Mouse (Mus musculus): ENCODE results near the gene Rasgef1b. TPM values are rescaled to one million over a fixed set of nuclear protein-coding genes. Genes with fewer than 3 reads are reported as not detected.

Gene Rasgef1b
- polyA plus RNA-seq, 1 experiment from 2014 or later = 9.0 TPM

GRCm38 (mm10) chr5:99729931-99730330, 1.1 kb upstream of the Rasgef1b start:
- Histone ChIP-seq H3K4me1 (peaks cover 22% of the 10 kb centered on the region), H3K9me3 (replicated peaks) (no peaks in the 10 kb centered on the region), H3K36me3 (no peaks in the 10 kb centered on the region), H3K27ac (replicated peaks) (no peak overlapping the region), H3K27me3 (ENCODE audit: low read depth, poor library complexity, severe bottlenecking) (peaks cover 85% of the 10 kb centered on the region), H3K4me3 (0 out of 2 replicates have a peak overlapping the region, but pooled peaks have one; percentile 80)
- 68% methylated on average over 1 of the region's 1 CpGs for WGBS
- no peak for DNase-seq (ENCODE audit: low spot score)

- Histone ChIP-seq H3K27ac (replicated peaks) (peak overlapping the region; percentile 78; the same call in 1 of the 2 replicates), H3K4me3 (peak overlapping the region; percentile 80), H3K36me3 (no peaks in the 10 kb centered on the region), H3K9me3 (replicated peaks) (no peaks in the 10 kb centered on the region), H3K27me3 (ENCODE audit: low read depth, poor library complexity, severe bottlenecking) (peaks cover 90% of the 10 kb centered on the region), H3K4me1 (peaks cover 22% of the 10 kb centered on the region)
- DNase-seq (ENCODE audit: low spot score) = peak; percentile 58
- WGBS = 1% methylated on average over 18 of the region's 18 CpGs
Observed at GRCm38 (mm10) chr5:99729361-99729882, 557 bp upstream of the Rasgef1b start.

- peaks cover 85% of the 10 kb centered on the region for H3K27me3 ChIP-seq (ENCODE audit: low read depth, poor library complexity, severe bottlenecking)
- peak overlapping the region; percentile 80 for H3K4me3 ChIP-seq
- H3K4me1 ChIP-seq = peaks cover 22% of the 10 kb centered on the region
- H3K36me3 ChIP-seq = no peaks in the 10 kb centered on the region
- WGBS = under 1% methylated on average over 15 of the region's 15 CpGs
- H3K9me3 ChIP-seq (replicated peaks) = no peaks in the 10 kb centered on the region
- peak; percentile 28 for DNase-seq (ENCODE audit: low spot score)
- H3K27ac ChIP-seq (replicated peaks) = no peak overlapping the region
Observed at GRCm38 (mm10) chr5:99728027-99728451, 826 bp downstream of the Rasgef1b start.

DNA sequence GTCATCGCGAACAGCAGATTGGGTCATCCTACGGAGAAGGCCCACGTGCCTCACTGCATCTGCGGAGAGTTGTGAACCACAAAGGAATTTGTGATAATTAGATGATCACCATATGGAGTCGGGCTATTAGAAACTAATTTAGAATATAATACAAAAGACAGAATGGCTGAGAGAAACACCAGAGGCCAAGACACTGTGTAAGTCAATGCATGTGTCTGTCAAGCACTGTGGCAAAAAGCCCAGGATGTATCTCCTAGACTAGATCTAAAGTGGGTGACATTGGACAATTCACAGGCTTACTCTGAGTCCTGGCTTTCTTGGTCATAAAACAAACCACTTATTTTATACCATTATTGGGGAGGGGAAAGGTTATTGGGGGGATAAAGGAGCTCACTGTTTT, 4.9 kb downstream of the Rasgef1b start:
- 89% methylated on average over 6 of the region's 6 CpGs for WGBS
- Histone ChIP-seq H3K4me1 (peaks cover 14% of the 10 kb centered on the region), H3K36me3 (no peaks in the 10 kb centered on the region), H3K4me3 (no peak overlapping the region), H3K9me3 (replicated peaks) (no peaks in the 10 kb centered on the region), H3K27me3 (ENCODE audit: low read depth, poor library complexity, severe bottlenecking) (peaks cover 53% of the 10 kb centered on the region), H3K27ac (replicated peaks) (no peak overlapping the region)
- DNase-seq (ENCODE audit: low spot score) = no peak

DNA sequence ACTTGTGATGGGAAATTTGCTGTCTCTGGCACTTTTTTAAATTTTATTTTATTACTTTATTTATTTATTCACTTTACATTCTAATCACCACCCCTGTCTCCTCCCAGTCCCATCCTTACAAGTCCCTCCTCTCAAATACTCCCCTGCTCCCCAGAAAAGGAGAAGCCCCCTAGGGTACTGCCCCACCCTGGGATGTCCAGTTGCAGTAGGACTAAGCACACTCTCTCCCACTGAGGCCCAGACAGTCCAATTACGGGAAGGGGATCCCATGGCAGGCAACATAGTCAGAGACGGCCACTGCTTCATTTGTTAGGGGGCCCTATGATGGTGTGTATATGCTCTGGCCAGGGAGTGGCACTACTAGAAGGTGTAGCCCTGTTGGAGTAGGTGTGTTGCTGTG, 6.6 kb downstream of the Rasgef1b start:
- 87% methylated on average over 2 of the region's 2 CpGs for WGBS
- Histone ChIP-seq H3K4me3 (no peak overlapping the region), H3K9me3 (replicated peaks) (no peaks in the 10 kb centered on the region), H3K4me1 (no peaks in the 10 kb centered on the region), H3K27ac (replicated peaks) (no peak overlapping the region), H3K36me3 (no peaks in the 10 kb centered on the region), H3K27me3 (ENCODE audit: low read depth, poor library complexity, severe bottlenecking) (peaks cover 44% of the 10 kb centered on the region)
- DNase-seq (ENCODE audit: low spot score) = no peak

DNA sequence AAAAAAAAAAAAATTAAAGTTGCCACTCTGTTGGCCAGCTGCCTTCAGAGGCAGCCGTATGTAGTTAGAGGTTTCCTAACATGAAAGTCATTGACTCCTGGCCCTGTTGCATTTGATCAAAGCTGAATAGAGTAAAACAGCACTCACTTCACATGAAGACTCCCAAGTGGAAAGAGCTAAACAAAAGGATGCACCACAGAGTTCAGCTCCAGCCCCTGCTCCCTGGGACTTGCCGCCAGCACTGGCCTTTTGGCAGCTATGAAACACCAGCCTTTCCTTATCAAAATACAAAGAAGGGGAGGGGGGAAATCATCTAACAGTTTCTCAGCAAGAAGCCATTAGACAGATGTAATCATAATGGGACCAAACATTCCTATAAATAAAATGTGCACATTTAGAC, 8.3 kb downstream of the Rasgef1b start:
- 51% methylated on average over 2 of the region's 2 CpGs for WGBS
- no peaks in the 10 kb centered on the region for H3K36me3 ChIP-seq
- DNase-seq (ENCODE audit: low spot score) = no peak

GRCm38 (mm10) chr5:99717917-99718316, 10.9 kb downstream of the Rasgef1b start:
- Histone ChIP-seq H3K27me3 (ENCODE audit: low read depth, poor library complexity, severe bottlenecking) (peaks cover 11% of the 10 kb centered on the region; the same call in 1 of the 2 replicates), H3K4me1 (peaks cover 8% of the 10 kb centered on the region), H3K4me3 (no peak overlapping the region), H3K27ac (replicated peaks) (no peak overlapping the region), H3K9me3 (replicated peaks) (no peaks in the 10 kb centered on the region), H3K36me3 (no peaks in the 10 kb centered on the region)
- 85% methylated on average over 8 of the region's 8 CpGs for WGBS
- DNase-seq (ENCODE audit: low spot score) = no peak

More for the DNA sequence above, 8.3 kb downstream of the Rasgef1b start:
- H3K4me1 ChIP-seq = peaks cover 2% of the 10 kb centered on the region; the same call in 1 of the 2 replicates
- peaks cover 27% of the 10 kb centered on the region for H3K27me3 ChIP-seq (ENCODE audit: low read depth, poor library complexity, severe bottlenecking)
- H3K4me3 ChIP-seq = no peak overlapping the region
- H3K27ac ChIP-seq (replicated peaks) = no peak overlapping the region
- no peaks in the 10 kb centered on the region for H3K9me3 ChIP-seq (replicated peaks)

- H3K4me1 ChIP-seq = peaks cover 8% of the 10 kb centered on the region
- WGBS = 77% methylated on average over 5 of the region's 5 CpGs
- H3K27ac ChIP-seq (replicated peaks) = peak overlapping the region; percentile 52; the same call in 1 of the 2 replicates
Observed at GRCm38 (mm10) chr5:99715281-99715744, 13.6 kb downstream of the Rasgef1b start.

GRCm38 (mm10) chr5:99711947-99712346, 16.9 kb downstream of the Rasgef1b start:
- WGBS = 86% methylated on average over 2 of the region's 2 CpGs
- Histone ChIP-seq H3K27ac (replicated peaks) (no peak overlapping the region), H3K36me3 (no peaks in the 10 kb centered on the region), H3K4me3 (no peak overlapping the region), H3K27me3 (ENCODE audit: low read depth, poor library complexity, severe bottlenecking) (no peaks in the 10 kb centered on the region), H3K4me1 (peaks cover 8% of the 10 kb centered on the region), H3K9me3 (replicated peaks) (no peaks in the 10 kb centered on the region)
- DNase-seq (ENCODE audit: low spot score) = no peak

More at GRCm38 (mm10) chr5:99715281-99715744, 13.6 kb downstream of the Rasgef1b start:
- Histone ChIP-seq H3K4me3 (no peak overlapping the region), H3K9me3 (replicated peaks) (no peaks in the 10 kb centered on the region), H3K27me3 (ENCODE audit: low read depth, poor library complexity, severe bottlenecking) (peaks cover 7% of the 10 kb centered on the region; the same call in 1 of the 2 replicates), H3K36me3 (no peaks in the 10 kb centered on the region)
- DNase-seq (ENCODE audit: low spot score) = no peak

DNA sequence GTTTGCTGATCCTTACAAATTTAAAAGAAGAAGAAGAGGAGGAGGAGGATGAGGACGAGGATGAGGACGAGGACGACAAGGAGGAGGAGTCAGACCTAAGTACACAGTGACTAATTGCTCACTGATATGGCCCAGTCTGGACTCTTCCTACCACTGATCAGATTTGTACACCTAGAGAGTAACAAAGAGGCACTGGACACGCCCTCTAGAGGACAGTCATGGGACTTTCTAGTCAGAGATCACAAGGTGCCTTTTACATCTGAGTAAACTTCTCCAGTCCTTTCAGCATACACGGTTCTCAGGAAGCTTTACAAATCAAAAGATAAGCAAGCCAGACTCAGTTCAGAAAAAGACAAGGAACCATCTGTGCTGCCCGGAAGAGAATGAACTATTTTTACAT, 20.2 kb downstream of the Rasgef1b start:
- 42% methylated on average over 6 of the region's 6 CpGs for WGBS
- Histone ChIP-seq H3K4me3 (no peak overlapping the region), H3K27me3 (ENCODE audit: low read depth, poor library complexity, severe bottlenecking) (no peaks in the 10 kb centered on the region), H3K36me3 (no peaks in the 10 kb centered on the region), H3K27ac (replicated peaks) (no peak overlapping the region), H3K9me3 (replicated peaks) (no peaks in the 10 kb centered on the region), H3K4me1 (no peaks in the 10 kb centered on the region)
- DNase-seq (ENCODE audit: low spot score) = no peak

GRCm38 (mm10) chr5:99707261-99707660, 21.6 kb downstream of the Rasgef1b start:
- no peak for DNase-seq (ENCODE audit: low spot score)
- 38% methylated on average over 6 of the region's 6 CpGs for WGBS

DNA sequence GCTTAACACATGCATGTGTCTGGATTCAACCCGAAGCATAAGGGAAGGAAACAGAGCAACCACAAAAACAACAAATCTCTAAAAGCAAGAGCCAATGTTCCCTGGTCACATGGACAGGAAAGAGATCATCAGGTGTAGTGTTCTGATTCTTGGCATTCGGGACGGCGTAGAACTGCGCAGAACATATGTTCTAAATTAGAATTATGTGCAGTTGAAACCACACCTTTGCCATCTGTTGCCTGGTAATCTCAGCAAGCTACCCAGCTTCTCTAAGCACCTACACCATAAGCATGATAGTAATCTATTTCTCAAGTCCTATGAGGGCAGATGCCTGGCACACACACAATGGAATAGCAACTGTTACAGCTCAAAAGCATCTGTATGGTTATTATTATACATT, 27.1 kb downstream of the Rasgef1b start:
- Histone ChIP-seq H3K27ac (replicated peaks) (no peak overlapping the region), H3K4me3 (no peak overlapping the region), H3K4me1 (peaks cover 4% of the 10 kb centered on the region; the same call in 1 of the 2 replicates), H3K9me3 (replicated peaks) (no peaks in the 10 kb centered on the region), H3K36me3 (no peaks in the 10 kb centered on the region), H3K27me3 (ENCODE audit: low read depth, poor library complexity, severe bottlenecking) (peaks cover 9% of the 10 kb centered on the region; the same call in 1 of the 2 replicates)
- WGBS = 98% methylated on average over 5 of the region's 5 CpGs
- DNase-seq (ENCODE audit: low spot score) = no peak

More at GRCm38 (mm10) chr5:99707261-99707660, 21.6 kb downstream of the Rasgef1b start:
- H3K27ac ChIP-seq (replicated peaks) = no peak overlapping the region
- no peaks in the 10 kb centered on the region for H3K36me3 ChIP-seq
- no peak overlapping the region for H3K4me3 ChIP-seq
- H3K27me3 ChIP-seq (ENCODE audit: low read depth, poor library complexity, severe bottlenecking) = no peaks in the 10 kb centered on the region
- H3K9me3 ChIP-seq (replicated peaks) = no peaks in the 10 kb centered on the region
- H3K4me1 ChIP-seq = no peaks in the 10 kb centered on the region

GRCm38 (mm10) chr5:99694712-99695360, 34.0 kb downstream of the Rasgef1b start:
- Histone ChIP-seq H3K4me3 (no peak overlapping the region), H3K36me3 (no peaks in the 10 kb centered on the region), H3K27ac (replicated peaks) (no peak overlapping the region), H3K4me1 (peaks cover 7% of the 10 kb centered on the region; the same call in 1 of the 2 replicates), H3K27me3 (ENCODE audit: low read depth, poor library complexity, severe bottlenecking) (peaks cover 20% of the 10 kb centered on the region), H3K9me3 (replicated peaks) (no peaks in the 10 kb centered on the region)
- no peak for DNase-seq (ENCODE audit: low spot score)
- WGBS = 84% methylated on average over 13 of the region's 13 CpGs
